Mouse (Mus musculus): ENCODE measurements around the gene Mast4. TPM values are rescaled to one million over a fixed set of nuclear protein-coding genes. Genes with fewer than 3 reads are reported as not detected.

Gene Mast4
- polyA plus RNA-seq, 1 experiment from 2014 or later = 14.6 TPM

- Histone ChIP-seq H3K27ac (replicated peaks) (no peak overlapping the region), H3K4me3 (no peak overlapping the region), H3K9me3 (no peaks in the 10 kb centered on the region), H3K4me2 (replicated peaks) (no peak overlapping the region), H3K27me3 (no peaks in the 10 kb centered on the region), H3K36me3 (no peaks in the 10 kb centered on the region), H3K4me1 (peaks cover 15% of the 10 kb centered on the region), H3K9ac (replicated peaks) (no peak overlapping the region)
- 90% methylated on average over 5 of the region's 5 CpGs for WGBS
- ATAC-seq (replicated peaks) = no peak
These were observed 424.5 kb downstream of the Mast4 start for GRCm38 (mm10) chr13:102909654-102910418.

- WGBS = 7% methylated on average over 9 of the region's 9 CpGs
- H3K4me1 ChIP-seq = peaks cover 18% of the 10 kb centered on the region
- peak overlapping the region; percentile 75 for H3K4me2 ChIP-seq (replicated peaks)
- H3K27ac ChIP-seq (replicated peaks) = peak overlapping the region; percentile 74
- H3K9me3 ChIP-seq = no peaks in the 10 kb centered on the region
- H3K9ac ChIP-seq (replicated peaks) = peak overlapping the region; percentile 52
- peak; percentile 5; the same call in 1 of the 2 replicates for ATAC-seq (replicated peaks)
- H3K27me3 ChIP-seq = no peaks in the 10 kb centered on the region
- H3K4me3 ChIP-seq = peak overlapping the region; percentile 48
- H3K36me3 ChIP-seq = no peaks in the 10 kb centered on the region
These were observed 427.7 kb downstream of the Mast4 start for GRCm38 (mm10) chr13:102906661-102907009.

GRCm38 (mm10) chr13:102906004-102906660 is 428.2 kb downstream of the Mast4 start:
- H3K27ac ChIP-seq (replicated peaks) = peak overlapping the region; percentile 74
- H3K36me3 ChIP-seq = no peaks in the 10 kb centered on the region
- peak overlapping the region; percentile 52 for H3K9ac ChIP-seq (replicated peaks)
- peak; percentile 96 for ATAC-seq (replicated peaks)
- H3K4me2 ChIP-seq (replicated peaks) = peak overlapping the region; percentile 75
- peak overlapping the region; percentile 48 for H3K4me3 ChIP-seq
- whole genome bisulfite sequencing = under 1% methylated on average over 16 of the region's 16 CpGs
- H3K9me3 ChIP-seq = no peaks in the 10 kb centered on the region
- H3K4me1 ChIP-seq = peaks cover 18% of the 10 kb centered on the region
- H3K27me3 ChIP-seq = no peaks in the 10 kb centered on the region

- WGBS = under 1% methylated on average over 16 of the region's 16 CpGs
- Histone ChIP-seq H3K36me3 (no peaks in the 10 kb centered on the region), H3K9ac (replicated peaks) (peak overlapping the region; percentile 52), H3K4me1 (peaks cover 18% of the 10 kb centered on the region), H3K4me2 (replicated peaks) (peak overlapping the region; percentile 75), H3K27ac (replicated peaks) (peak overlapping the region; percentile 74), H3K4me3 (peak overlapping the region; percentile 48), H3K27me3 (no peaks in the 10 kb centered on the region), H3K9me3 (no peaks in the 10 kb centered on the region)
- ATAC-seq (replicated peaks) = no peak; the same call in 1 of the 2 replicates
These were observed 428.8 kb downstream of the Mast4 start for GRCm38 (mm10) chr13:102905361-102905950.

GRCm38 (mm10) chr13:102903689-102904088 is 430.6 kb downstream of the Mast4 start:
- no peak overlapping the region for H3K9ac ChIP-seq (replicated peaks)
- WGBS = 81% methylated on average over 4 of the region's 4 CpGs
- no peaks in the 10 kb centered on the region for H3K27me3 ChIP-seq
- H3K9me3 ChIP-seq = no peaks in the 10 kb centered on the region
- H3K36me3 ChIP-seq = no peaks in the 10 kb centered on the region
- no peak for ATAC-seq (replicated peaks)
- no peak overlapping the region for H3K4me2 ChIP-seq (replicated peaks)
- peaks cover 20% of the 10 kb centered on the region for H3K4me1 ChIP-seq
- H3K4me3 ChIP-seq = no peak overlapping the region
- H3K27ac ChIP-seq (replicated peaks) = no peak overlapping the region

GRCm38 (mm10) chr13:102902123-102902522 is 432.2 kb downstream of the Mast4 start:
- peaks cover 22% of the 10 kb centered on the region for H3K4me1 ChIP-seq
- H3K9ac ChIP-seq (replicated peaks) = no peak overlapping the region
- no peaks in the 10 kb centered on the region for H3K27me3 ChIP-seq
- no peaks in the 10 kb centered on the region for H3K36me3 ChIP-seq
- no peak overlapping the region for H3K4me3 ChIP-seq
- no peak overlapping the region for H3K4me2 ChIP-seq (replicated peaks)
- ATAC-seq (replicated peaks) = no peak
- no peaks in the 10 kb centered on the region for H3K9me3 ChIP-seq
- H3K27ac ChIP-seq (replicated peaks) = no peak overlapping the region
- 77% methylated on average over 7 of the region's 7 CpGs for WGBS

- Histone ChIP-seq H3K27me3 (no peaks in the 10 kb centered on the region), H3K9ac (replicated peaks) (no peak overlapping the region), H3K4me2 (replicated peaks) (no peak overlapping the region), H3K27ac (replicated peaks) (no peak overlapping the region), H3K4me1 (peaks cover 18% of the 10 kb centered on the region), H3K36me3 (no peaks in the 10 kb centered on the region), H3K9me3 (no peaks in the 10 kb centered on the region), H3K4me3 (no peak overlapping the region)
- ATAC-seq (replicated peaks) = no peak
- 45% methylated on average over 8 of the region's 8 CpGs for WGBS
These were observed 433.8 kb downstream of the Mast4 start for GRCm38 (mm10) chr13:102900531-102900930.

- Histone ChIP-seq H3K4me2 (replicated peaks) (no peak overlapping the region), H3K27me3 (no peaks in the 10 kb centered on the region), H3K36me3 (no peaks in the 10 kb centered on the region), H3K9me3 (no peaks in the 10 kb centered on the region), H3K4me3 (no peak overlapping the region), H3K27ac (replicated peaks) (no peak overlapping the region), H3K9ac (replicated peaks) (no peak overlapping the region), H3K4me1 (peaks cover 13% of the 10 kb centered on the region)
- 70% methylated on average over 2 of the region's 2 CpGs for WGBS
- ATAC-seq (replicated peaks) = no peak
These were observed 434.2 kb downstream of the Mast4 start for GRCm38 (mm10) chr13:102900083-102900420.

- ATAC-seq (replicated peaks) = 0 out of 2 replicates have a peak, but pooled peaks have one; percentile 33
- no peak overlapping the region for H3K27ac ChIP-seq (replicated peaks)
- no peaks in the 10 kb centered on the region for H3K27me3 ChIP-seq
- no peak overlapping the region for H3K4me3 ChIP-seq
- H3K4me2 ChIP-seq (replicated peaks) = no peak overlapping the region
- 78% methylated on average over 8 of the region's 9 CpGs for WGBS
- no peaks in the 10 kb centered on the region for H3K36me3 ChIP-seq
- H3K9me3 ChIP-seq = no peaks in the 10 kb centered on the region
- peaks cover 10% of the 10 kb centered on the region for H3K4me1 ChIP-seq
- no peak overlapping the region for H3K9ac ChIP-seq (replicated peaks)
These were observed 434.8 kb downstream of the Mast4 start for GRCm38 (mm10) chr13:102899253-102900082.

- Histone ChIP-seq H3K4me3 (no peak overlapping the region), H3K27me3 (no peaks in the 10 kb centered on the region), H3K9ac (replicated peaks) (no peak overlapping the region), H3K4me2 (replicated peaks) (no peak overlapping the region), H3K27ac (replicated peaks) (no peak overlapping the region), H3K4me1 (peaks cover 12% of the 10 kb centered on the region), H3K36me3 (no peaks in the 10 kb centered on the region), H3K9me3 (no peaks in the 10 kb centered on the region)
- ATAC-seq (replicated peaks) = 0 out of 2 replicates have a peak, but pooled peaks have one; percentile 9
- WGBS = 54% methylated on average over 15 of the region's 15 CpGs
These were observed 435.7 kb downstream of the Mast4 start for GRCm38 (mm10) chr13:102898374-102899131.

- Histone ChIP-seq H3K4me2 (replicated peaks) (no peak overlapping the region), H3K36me3 (no peaks in the 10 kb centered on the region), H3K9me3 (no peaks in the 10 kb centered on the region), H3K27ac (replicated peaks) (no peak overlapping the region), H3K4me3 (no peak overlapping the region), H3K9ac (replicated peaks) (no peak overlapping the region), H3K27me3 (no peaks in the 10 kb centered on the region), H3K4me1 (peaks cover 17% of the 10 kb centered on the region)
- no peak for ATAC-seq (replicated peaks)
These were observed 438.0 kb downstream of the Mast4 start for GRCm38 (mm10) chr13:102896322-102896721.
